Comparison of ENCODE assay signal across 11 mouse cellular contexts in genomic region chr9:110666374-110666773, GRCm38 (mm10). TPM values are rescaled to one million over a fixed set of nuclear protein-coding genes. Genes with fewer than 3 reads are reported as not detected.
DNase-seq lines count a peak whose midpoint lies in the region; ATAC-seq and TF ChIP-seq lines count a peak whose summit lies in the region.
"Had no signal": no experiment of that assay in that cellular context is flagged by ENCODE, and none has a peak within 500 bp of the region (broad histone marks: within the 10 kb centered on the region; RNA-seq: fewer than 3 reads in every experiment).

No protein-coding gene starts in this region.

- H3K4me2 ChIP-seq in heart, embryonic 11.5 days, result peak overlapping the region; percentile 51
- H3K4me2 ChIP-seq in lung, embryonic 14.5 days, result peak overlapping the region; percentile 35; the same call in 1 of the 2 replicates
- peak overlapping the region; percentile 83 for H3K4me2 ChIP-seq in liver, embryonic 12.5 days

- H3K27me3 ChIP-seq in heart, embryonic 11.5 days (ENCODE audit: control insufficient read depth, insufficient read depth, low read length), result no peaks in the 10 kb centered on the region
- H3K27me3 ChIP-seq in lung, embryonic 14.5 days (ENCODE audit: insufficient read depth, low read length), result no peaks in the 10 kb centered on the region
- peaks cover 25% of the 10 kb centered on the region for H3K27me3 ChIP-seq in liver, embryonic 12.5 days (replicated peaks)

- no peaks in the 10 kb centered on the region for H3K9me3 ChIP-seq in heart, embryonic 11.5 days (replicated peaks; ENCODE audit: control insufficient read depth, low read length)
- H3K9me3 ChIP-seq in lung, embryonic 14.5 days (ENCODE audit: low read depth, low read length), result no peaks in the 10 kb centered on the region
- H3K9me3 ChIP-seq in ES-E14 (ENCODE audit: control insufficient read depth, insufficient read depth, low read depth, low read length), result no peaks in the 10 kb centered on the region
- H3K9me3 ChIP-seq in liver, embryonic 12.5 days (replicated peaks), result no peaks in the 10 kb centered on the region

- intact Hi-C loops in heart, postnatal 25 days (cut with DNase I), result no loop called here

- no peak for DNase-seq in heart, postnatal 25 days (ENCODE audit: low spot score)
- DNase-seq in lung, embryonic 14.5 days, result no peak
- no peak for DNase-seq in lung, adult 18-20 months
- no peak for DNase-seq in ES-E14 (ENCODE audit: low read depth, low spot score)
- DNase-seq in cerebellum, adult 11 months, result no peak
- no peak for DNase-seq in layer of hippocampus, postnatal 25 days (ENCODE audit: extremely low spot score in 1 of 2, low spot score in 1 of 2)
- DNase-seq: adrenal gland, adult 8-10 months; cerebellum, postnatal 14 days; right cerebral cortex, adult 18-20 months had no signal

- 27% methylated on average over 8 of the region's 8 CpGs for WGBS in heart, embryonic 11.5 days (ENCODE audit: insufficient replicate concordance)
- WGBS in lung, embryonic 14.5 days, result 52% methylated on average over 8 of the region's 8 CpGs
- 20% methylated on average over 8 of the region's 8 CpGs for WGBS in liver, embryonic 12.5 days (ENCODE audit: insufficient replicate concordance)

- no peak for ATAC-seq in heart, embryonic 11.5 days (replicated peaks; ENCODE audit: insufficient number of reproducible peaks, low FRiP score, low TSS enrichment)
- peak; percentile 40; the same call in 1 of the 2 replicates for ATAC-seq in lung, embryonic 14.5 days (ENCODE audit: insufficient read depth)
- no peak for ATAC-seq in liver, embryonic 12.5 days

- 0 out of 2 replicates have a peak overlapping the region, but pooled peaks have one; percentile 3 for H3K4me3 ChIP-seq in heart, embryonic 11.5 days (ENCODE audit: low read depth, low read length)
- H3K4me3 ChIP-seq in lung, embryonic 14.5 days (ENCODE audit: low read depth, low read length), result no peak overlapping the region
- H3K4me3 ChIP-seq in ES-E14 (ENCODE audit: insufficient read depth in 1 of 2, low read depth in 1 of 2, low read length in 2 of 2, poor library complexity in 1 of 2, severe bottlenecking in 1 of 2), result no peak overlapping the region
- peak overlapping the region; percentile 45 for H3K4me3 ChIP-seq in liver, embryonic 12.5 days

- H3K9ac ChIP-seq in heart, embryonic 11.5 days (ENCODE audit: low read depth, low read length), result 0 out of 2 replicates have a peak overlapping the region, but pooled peaks have one; percentile 36
- H3K9ac ChIP-seq in lung, embryonic 14.5 days, result no peak overlapping the region
- H3K9ac ChIP-seq in ES-E14 (ENCODE audit: insufficient read depth, low read depth, low read length, poor library complexity, severe bottlenecking), result 0 out of 2 replicates have a peak overlapping the region, but pooled peaks have one; percentile 31
- peak overlapping the region; percentile 66 for H3K9ac ChIP-seq in liver, embryonic 12.5 days

- TF ChIP-seq CTCF in lung, embryonic 14.5 days (IDR thresholded peaks at IDR 0.05; ENCODE audit: low read depth), result no peak

- H3K27ac ChIP-seq in heart, embryonic 11.5 days (ENCODE audit: low read depth, low read length), result peak overlapping the region; percentile 75
- peak overlapping the region; percentile 40; the same call in 1 of the 2 replicates for H3K27ac ChIP-seq in lung, embryonic 14.5 days (ENCODE audit: low read depth)
- H3K27ac ChIP-seq in ES-E14 (ENCODE audit: insufficient read depth, low read depth, low read length, poor library complexity, severe bottlenecking), result no peak overlapping the region
- H3K27ac ChIP-seq in liver, embryonic 12.5 days, result peak overlapping the region; percentile 91

- H3K36me3 ChIP-seq in heart, embryonic 11.5 days (ENCODE audit: control insufficient read depth, insufficient read depth, low read length), result no peaks in the 10 kb centered on the region
- no peaks in the 10 kb centered on the region for H3K36me3 ChIP-seq in lung, embryonic 14.5 days (ENCODE audit: insufficient read depth)
- H3K36me3 ChIP-seq in ES-E14 (ENCODE audit: control insufficient read depth, insufficient read depth, low read length, poor library complexity, severe bottlenecking), result no peaks in the 10 kb centered on the region; the same call in 1 of the 2 replicates
- no peaks in the 10 kb centered on the region for H3K36me3 ChIP-seq in liver, embryonic 12.5 days

- in situ Hi-C loops in ES-E14 (cut with MboI; ENCODE audit: low sequenced_read_pairs in 2 of 2, unreplicated experiment in 2 of 2), result no loop called here

- H3K4me1 ChIP-seq in heart, embryonic 11.5 days (ENCODE audit: control insufficient read depth, insufficient read depth, low read length), result peaks cover 64% of the 10 kb centered on the region
- 0 out of 2 replicates have a peak, but pooled peaks cover 3% of the 10 kb centered on the region for H3K4me1 ChIP-seq in lung, embryonic 14.5 days (ENCODE audit: insufficient read depth)
- H3K4me1 ChIP-seq in ES-E14 (ENCODE audit: control insufficient read depth in 2 of 2, insufficient read depth in 2 of 2, low read length in 2 of 2, poor library complexity in 1 of 2), result peaks cover 5 to 15% of the 10 kb centered on the region in 2 experiments; a peak in 2 of 4 replicates
- peaks cover 98% of the 10 kb centered on the region for H3K4me1 ChIP-seq in liver, embryonic 12.5 days

TF ChIP-seq in ES-E14, 5 proteins besides CTCF, POLR2A, EP300 and RAD21:
- TF ChIP-seq ZNF384 (IDR thresholded peaks at IDR 0.05; ENCODE audit: low read depth, low read length) (no peak), ZC3H11A (IDR thresholded peaks at IDR 0.05; ENCODE audit: borderline replicate concordance, low read depth, low read length) (no peak), MAFK (IDR thresholded peaks at IDR 0.05; ENCODE audit: insufficient read depth, low read depth, low read length) (no peak), CHD2 (IDR thresholded peaks at IDR 0.05; ENCODE audit: low read depth, low read length) (no peak), HCFC1 (IDR thresholded peaks at IDR 0.05; ENCODE audit: borderline replicate concordance, insufficient read depth, low read length) (no peak)

RNA-seq across cellular contexts. Expression of gene Ccdc12, which starts 10.1 kb away (rescaled TPM):
- polyA plus RNA-seq in heart, embryonic 11.5 days (2014; fragmentation: Nextera tagmentation; extraction: Ambion mirVana), result 135 and 149 TPM in 2 replicates
- 10 to 100 TPM; 61.6 to 66.8 TPM for total RNA-seq in heart, postnatal 25 days (2021)
- 143 and 155 TPM in 2 replicates for polyA plus RNA-seq in lung, embryonic 14.5 days (2014; fragmentation: Nextera tagmentation; extraction: Ambion mirVana)
- total RNA-seq in ES-E14 (2012; rRNA removed), result 79.9 and 82.2 TPM in 2 replicates
- 103 and 105 TPM in 2 replicates for polyA plus RNA-seq in liver, embryonic 12.5 days (2016; fragmentation: Nextera tagmentation; extraction: Ambion mirVana)
- total RNA-seq in layer of hippocampus, postnatal 25 days (2021), result 10 to 100 TPM; 51.2 to 57.6 TPM

RNA-seq across cellular contexts. Expression of gene Nbeal2, which starts 12.4 kb away (rescaled TPM):
- polyA plus RNA-seq in heart, embryonic 11.5 days (2014; fragmentation: Nextera tagmentation; extraction: Ambion mirVana), result 1.4 and 1.6 TPM in 2 replicates
- 1 to 10 TPM; 8.2 to 8.7 TPM for total RNA-seq in heart, postnatal 25 days (2021)
- polyA plus RNA-seq in lung, embryonic 14.5 days (2014; fragmentation: Nextera tagmentation; extraction: Ambion mirVana), result 3.2 and 3.8 TPM in 2 replicates
- total RNA-seq in ES-E14 (2012; rRNA removed), result 13.6 and 24.1 TPM in 2 replicates
- polyA plus RNA-seq in liver, embryonic 12.5 days (2016; fragmentation: Nextera tagmentation; extraction: Ambion mirVana), result 4.7 and 4.9 TPM in 2 replicates
- 10 to 100 TPM in 1 of 2 experiments, 1 to 10 TPM in 1; 8.4 to 12.9 TPM for total RNA-seq in layer of hippocampus, postnatal 25 days (2021)

RNA-seq across cellular contexts. Expression of gene Nradd, which starts 42.1 kb away (rescaled TPM):
- 12.6 and 19.1 TPM in 2 replicates for polyA plus RNA-seq in heart, embryonic 11.5 days (2014; fragmentation: Nextera tagmentation; extraction: Ambion mirVana)
- 1 to 10 TPM; 1.1 to 2.0 TPM for total RNA-seq in heart, postnatal 25 days (2021)
- 26.7 and 29.9 TPM in 2 replicates for polyA plus RNA-seq in lung, embryonic 14.5 days (2014; fragmentation: Nextera tagmentation; extraction: Ambion mirVana)
- 65.5 and 83.8 TPM in 2 replicates for total RNA-seq in ES-E14 (2012; rRNA removed)
- 5.3 and 6.7 TPM in 2 replicates for polyA plus RNA-seq in liver, embryonic 12.5 days (2016; fragmentation: Nextera tagmentation; extraction: Ambion mirVana)
- total RNA-seq in layer of hippocampus, postnatal 25 days (2021), result 1 to 10 TPM; 1.6 to 1.9 TPM

Comparison
In these comparisons a context has a peak if more than half of its experiments do, and no peak if none do; other contexts are left out.
1. H3K4me3 ChIP-seq: peak in heart, embryonic 11.5 days (single experiment) and liver, embryonic 12.5 days (single experiment); none in lung, embryonic 14.5 days (single experiment) and ES-E14 (0 of 2).
2. RNA of gene Nradd, which starts 42.1 kb away (total RNA-seq): 65.5 to 83.8 TPM in ES-E14; 1.1 to 2.0 TPM in heart, postnatal 25 days and 1.6 to 1.9 TPM in layer of hippocampus, postnatal 25 days; every median in the first group is over 10 times any median in the second.
3. Peak in every context shown above with its lines, with median percentiles within 50 percentile points of each other: H3K4me2 ChIP-seq.